Mouse (Mus musculus) frontal cortex, postnatal 25 days (tissue): ENCODE data around the gene Rwdd3.

Experiments
- DNase-seq, 2 experiments: peaks; one replicate each; pipeline ENCODE4 v3.0.0; 2022; ENCODE audit warnings: low spot score in 2 of 2

Rwdd3 gene

DNA sequence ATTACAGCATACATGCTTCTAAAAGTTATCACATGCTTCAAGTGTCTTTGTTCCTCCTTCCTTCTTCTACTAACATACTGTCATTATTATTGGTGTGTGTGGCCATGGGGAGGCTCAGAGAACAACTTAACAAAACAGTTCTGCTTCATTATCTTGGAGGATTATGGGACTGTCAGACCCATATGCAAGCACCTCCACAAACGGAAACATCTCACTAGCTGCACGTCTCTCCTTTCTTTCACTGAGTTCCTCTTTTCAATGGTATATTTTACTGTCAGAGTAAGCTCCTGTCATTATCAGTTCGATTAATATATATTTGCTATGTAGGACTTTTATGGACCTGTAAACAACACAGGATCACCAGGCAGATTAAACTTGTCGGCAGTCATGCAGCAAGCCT is 11.1 kb downstream of the Rwdd3 start:
- no peak for DNase-seq

DNA sequence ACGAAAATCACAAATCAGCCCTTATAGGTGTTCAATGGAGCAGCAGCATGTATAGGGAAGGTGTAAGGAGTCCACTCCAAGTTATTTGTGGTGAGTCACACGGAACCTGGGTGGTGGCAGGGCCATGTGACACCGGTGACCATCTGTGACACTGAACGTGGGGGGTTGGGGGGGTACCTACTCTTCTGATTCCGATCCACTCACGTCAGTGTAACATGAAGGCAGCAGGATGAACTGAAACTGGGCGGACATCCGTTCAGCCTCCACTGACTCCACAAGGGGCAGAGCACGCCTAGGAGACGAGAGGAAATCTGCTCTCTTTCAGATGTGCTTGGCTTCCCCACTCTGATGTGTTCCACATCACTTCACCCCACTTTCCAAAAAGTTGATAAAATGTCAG is 11.9 kb downstream of the Rwdd3 start:
- DNase-seq: no peak

DNA sequence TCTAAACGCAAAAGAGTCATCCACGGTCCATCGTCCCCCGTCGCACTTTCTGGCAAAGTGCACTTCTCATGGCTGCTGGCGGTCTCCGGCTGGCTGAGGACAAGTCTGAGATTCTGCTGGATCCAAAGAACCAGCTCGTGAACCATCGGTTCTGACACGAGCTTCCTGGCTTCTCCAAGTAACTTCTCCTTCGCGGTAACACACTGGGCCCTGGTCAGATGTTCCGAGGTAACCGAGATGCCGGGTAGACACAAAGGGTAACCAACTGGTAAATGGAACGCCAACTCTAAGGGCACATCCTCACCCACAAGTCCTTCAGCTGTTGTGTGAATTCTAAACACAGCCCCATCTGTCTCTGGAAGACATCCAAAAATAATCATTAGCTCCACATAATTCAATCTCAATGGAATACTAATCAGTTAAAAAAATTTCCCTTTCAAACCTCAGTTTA is 12.6 kb downstream of the Rwdd3 start:
- DNase-seq: no peak

DNA sequence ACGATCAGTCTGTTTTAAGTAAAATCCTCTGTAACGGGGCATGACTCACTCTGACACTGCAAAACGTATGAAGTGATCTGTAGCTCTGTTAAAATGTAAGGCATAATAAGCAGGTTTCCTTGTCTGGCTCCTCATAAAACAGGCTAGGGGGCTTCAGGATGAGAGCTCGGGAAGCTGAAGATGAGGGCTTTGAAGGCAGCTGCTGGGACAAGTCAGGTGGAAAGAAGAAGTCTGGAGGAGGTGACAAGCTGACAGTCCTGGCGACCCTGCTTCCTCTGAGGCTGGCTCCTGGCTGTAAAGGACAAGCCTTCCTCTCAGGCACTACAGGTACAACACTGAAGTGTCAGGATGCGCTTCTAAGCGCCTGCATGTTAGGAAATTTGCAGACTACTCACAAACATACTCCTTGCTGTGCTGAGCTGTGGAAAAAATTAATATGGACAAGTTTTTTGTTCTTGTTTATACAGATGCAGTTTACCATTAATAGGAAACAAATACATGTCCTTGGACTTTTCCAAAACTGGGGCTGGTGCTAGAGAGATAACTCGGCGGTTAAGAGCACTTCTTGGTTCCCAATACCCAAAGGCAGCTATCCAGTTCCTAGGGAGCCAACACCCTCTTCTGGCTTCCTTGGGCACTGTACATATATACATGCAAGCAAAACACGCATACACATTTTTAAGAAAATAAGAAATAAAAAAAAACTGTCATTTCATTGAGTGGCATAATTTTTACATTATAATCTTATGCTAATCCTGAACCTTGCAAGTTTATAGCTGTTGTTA is 13.8 kb downstream of the Rwdd3 start:
- DNase-seq: no peak

DNA sequence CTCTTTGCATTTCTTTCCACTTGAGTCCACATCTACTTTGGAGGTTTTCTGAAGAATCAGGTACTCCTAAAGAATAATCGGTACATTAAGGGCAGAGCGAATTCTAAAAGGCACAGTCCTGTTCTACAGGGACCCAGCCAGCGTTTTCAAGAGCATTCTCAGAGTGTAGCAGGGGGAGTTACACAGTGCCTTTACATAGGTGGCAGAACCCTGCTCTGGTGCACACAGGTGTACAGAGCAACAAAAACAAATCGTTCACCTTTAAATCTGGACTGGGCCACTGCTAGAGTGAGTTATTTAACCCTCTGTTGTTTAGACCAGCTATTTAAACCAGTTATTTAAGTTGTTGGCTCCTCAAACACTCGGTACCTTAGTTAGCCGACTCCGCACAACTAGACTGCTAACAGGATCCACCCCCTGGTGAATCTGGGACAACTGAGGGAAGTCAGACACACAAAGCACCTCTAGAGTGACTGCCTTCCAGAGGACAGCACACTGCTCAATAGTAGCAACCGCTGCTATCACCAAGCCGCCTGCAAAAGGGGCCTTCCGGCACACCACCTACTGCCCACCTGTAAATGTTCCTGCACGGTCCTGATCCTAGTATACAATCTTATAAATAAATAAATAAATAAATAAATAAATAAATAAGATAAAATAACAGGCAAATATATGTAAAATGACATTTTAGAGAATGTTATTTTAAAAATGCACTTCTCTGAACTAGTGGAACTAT is 14.9 kb downstream of the Rwdd3 start:
- no peak for DNase-seq

DNA sequence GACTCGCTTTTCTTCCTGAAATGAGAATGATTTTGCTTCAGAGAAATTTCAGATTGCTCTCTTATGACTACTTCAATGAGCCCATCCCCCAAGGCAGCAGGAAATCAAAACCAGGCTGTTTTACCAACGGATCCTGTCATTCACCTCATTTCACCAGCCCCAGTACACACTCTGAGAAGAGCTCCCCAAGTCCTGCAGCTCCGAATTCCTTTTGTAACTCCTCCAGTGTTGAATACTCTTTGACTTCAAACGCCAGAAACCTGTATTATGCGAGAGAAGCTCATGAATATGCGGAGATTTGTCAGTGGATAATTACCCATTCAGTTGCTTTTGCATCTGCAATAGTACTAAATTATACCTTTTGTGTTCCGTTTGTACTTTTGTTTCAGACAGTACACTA is 15.5 kb downstream of the Rwdd3 start:
- DNase-seq: no peak

DNA sequence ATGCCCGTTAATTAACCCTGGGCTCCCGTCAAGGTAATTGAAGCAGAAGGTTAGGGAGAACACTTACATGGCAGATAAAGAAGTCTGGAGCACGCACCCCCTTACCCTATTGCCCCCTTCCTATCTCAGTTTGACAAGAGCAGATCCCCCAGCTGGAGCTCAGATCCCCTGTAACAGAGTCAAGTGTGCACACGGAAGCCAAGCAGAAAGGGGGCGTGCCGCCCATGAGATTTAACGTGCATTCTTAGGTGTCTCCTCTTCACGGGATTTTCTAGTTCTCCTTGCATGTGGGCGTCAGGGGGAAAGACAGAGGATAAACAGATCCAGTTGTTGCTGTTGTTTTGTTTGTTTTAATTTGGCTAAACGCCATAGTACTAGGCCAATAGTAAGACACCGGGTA is 37.6 kb downstream of the Rwdd3 start:
- no peak for DNase-seq

DNA sequence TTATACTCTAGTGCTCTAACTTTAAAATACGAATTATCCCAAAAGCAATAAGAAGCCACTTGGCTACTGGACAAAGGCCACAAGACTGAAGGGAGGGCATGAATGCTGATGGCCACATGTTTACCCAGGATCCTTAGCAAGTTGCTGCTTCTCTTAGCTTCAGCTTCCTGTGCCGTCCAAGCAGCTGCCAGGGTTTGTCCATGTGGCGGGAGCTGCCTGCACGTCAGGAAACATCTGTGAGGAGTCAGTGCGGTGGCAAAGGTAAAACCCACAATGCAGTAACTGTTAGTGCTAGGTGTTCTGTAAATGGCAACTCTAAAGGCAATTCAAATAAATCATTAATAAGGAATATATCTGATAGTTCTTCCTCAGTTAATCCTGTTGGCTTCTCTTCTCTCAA is 38.5 kb downstream of the Rwdd3 start:
- DNase-seq: no peak

DNA sequence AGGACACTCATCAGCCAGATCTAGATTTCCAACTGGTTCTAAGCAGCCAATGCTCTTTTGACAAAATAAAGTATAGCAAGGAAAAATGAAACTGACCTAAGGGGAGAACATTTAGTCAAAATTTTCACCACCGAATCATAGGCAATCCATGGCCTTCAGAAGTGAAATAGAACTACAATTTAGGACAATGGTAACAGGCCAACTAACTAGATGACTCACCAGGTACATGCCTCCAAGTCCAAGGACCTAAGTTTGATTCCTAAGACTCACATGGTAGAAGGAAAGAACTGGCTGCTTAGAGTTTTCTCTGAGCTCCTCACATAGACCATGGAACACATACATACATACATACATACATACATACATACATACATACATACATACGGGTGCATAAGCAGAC is 44.3 kb downstream of the Rwdd3 start:
- no peak for DNase-seq

DNA sequence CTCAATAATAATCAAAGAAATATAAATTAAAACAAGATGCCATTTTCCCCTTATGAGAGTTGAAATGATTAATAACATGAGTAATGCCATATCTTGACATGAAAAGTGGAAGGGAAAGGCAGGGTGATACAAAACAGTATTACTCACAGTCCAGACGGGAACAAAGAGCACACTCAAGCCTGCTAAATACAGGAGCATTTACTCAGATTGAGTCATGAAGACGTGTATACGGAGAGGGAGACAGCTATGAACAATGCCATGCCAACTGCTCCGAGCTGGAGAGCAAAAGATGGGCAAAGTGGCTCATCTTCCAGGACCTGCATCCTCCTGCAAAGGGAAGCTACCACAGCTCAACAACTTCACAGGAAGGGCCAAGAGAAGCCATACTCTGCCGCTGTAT is 45.0 kb downstream of the Rwdd3 start:
- DNase-seq: no peak

DNA sequence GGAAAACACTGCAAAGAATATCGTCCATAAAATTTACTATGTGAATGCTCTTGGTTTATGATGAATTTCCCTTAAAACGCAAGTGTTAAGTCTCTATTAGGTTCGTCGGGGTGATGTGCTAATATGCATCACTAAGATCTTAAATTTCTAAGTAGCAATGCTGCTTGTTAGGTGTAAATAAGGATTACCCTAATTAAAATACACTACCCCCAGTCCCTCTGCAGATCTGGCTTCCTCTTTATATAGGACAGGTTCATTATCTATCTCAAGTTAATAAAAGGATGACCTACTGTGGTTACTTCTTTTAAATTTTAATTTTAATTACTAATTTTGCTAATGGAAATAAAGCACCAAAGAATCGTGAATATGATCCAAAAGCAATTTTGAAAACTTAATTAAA is 50.4 kb downstream of the Rwdd3 start:
- no peak for DNase-seq

DNA sequence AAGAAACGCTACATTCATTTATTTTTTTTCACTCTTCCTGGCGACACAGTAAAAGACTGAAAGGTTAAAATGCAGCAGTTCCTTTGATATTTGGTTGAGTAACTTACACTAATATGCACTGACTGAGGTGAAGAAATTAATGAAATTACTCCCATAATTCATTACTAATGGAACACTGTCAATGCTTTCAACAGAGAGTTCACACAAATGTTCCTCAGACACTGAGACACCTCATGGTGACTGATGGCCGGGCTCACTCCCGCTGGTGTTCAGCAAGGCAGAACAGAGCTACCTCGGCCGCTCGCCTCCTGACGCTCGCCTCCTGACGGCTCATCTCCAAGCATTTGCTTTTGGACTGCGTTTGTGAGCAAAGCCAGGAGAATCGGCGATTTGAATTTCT is 54.9 kb downstream of the Rwdd3 start:
- DNase-seq: no peak

DNA sequence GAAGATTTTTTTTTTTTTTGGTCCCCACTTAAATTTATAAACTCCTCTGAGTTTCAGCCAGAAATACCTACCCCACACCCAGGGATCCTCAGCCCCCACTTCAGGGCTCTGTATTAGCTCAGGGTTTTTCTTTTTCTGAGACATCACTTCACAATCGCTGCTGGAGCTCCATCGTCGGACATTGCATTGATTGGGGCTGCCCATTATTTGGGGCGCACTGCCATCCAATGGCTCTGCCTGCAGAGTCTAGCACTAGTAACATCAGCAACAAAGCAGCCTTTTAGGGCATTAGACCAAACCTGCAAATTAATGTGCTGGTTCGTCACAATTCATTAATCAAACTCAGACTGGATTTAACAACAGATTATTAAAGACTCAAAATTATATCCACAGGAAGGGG is 55.4 kb downstream of the Rwdd3 start:
- DNase-seq: no peak

DNA sequence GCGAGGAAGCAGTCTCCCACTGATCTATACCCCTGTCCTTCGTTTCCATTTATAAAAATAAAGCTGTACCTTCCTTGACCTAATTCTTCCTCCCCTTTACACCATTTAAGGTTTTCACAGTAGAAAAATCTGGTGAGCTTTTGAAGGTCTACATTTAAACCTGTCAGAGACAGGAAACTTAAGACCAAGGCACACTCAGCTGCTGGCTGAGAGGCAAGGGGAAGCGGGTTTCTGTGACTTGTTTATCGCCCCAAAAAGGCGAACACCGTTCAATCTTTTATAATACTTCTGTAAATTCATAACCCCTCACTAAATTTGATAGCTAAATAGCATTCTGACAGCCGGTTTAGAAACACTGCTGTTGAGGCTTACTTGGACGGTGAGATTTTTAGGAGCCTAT is 60.4 kb downstream of the Rwdd3 start:
- no peak for DNase-seq

DNA sequence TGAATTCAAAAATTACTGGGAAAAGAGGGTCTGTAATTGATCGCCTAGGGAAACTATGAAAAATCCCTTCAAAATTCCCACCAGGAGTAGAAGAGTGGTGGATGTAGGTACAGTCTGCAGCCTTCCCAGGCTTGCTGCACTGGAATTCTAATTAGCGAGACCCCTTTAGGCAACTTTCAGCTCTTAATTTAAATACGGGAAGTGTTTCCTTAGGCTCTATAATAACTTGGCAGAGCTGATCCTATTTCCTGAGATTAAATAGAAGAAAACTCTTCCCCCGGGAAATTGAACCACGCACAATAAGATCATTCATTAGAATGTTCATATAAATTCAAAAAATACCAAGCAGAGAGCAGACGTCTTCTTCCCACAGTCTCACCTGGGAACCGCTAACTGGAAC is 61.1 kb downstream of the Rwdd3 start:
- DNase-seq: no peak

DNA sequence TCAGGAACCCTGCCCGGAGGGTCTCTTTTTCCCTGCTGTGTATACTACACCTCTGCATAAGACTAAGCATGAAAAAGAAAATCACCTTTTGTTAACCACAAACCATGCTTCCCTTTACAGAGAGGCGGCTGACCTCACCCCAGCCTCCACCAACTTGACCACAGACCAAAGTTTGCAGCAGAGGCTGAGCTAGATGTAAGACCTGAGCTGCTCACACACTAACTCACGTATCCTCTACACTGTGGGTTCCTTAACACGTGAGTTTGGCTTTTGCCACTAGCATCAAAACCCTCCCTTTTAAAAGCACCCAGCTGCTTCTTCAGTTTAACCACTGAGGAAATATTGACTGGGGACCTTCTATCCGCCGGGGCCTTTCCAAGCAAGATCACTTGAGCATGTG is 64.0 kb downstream of the Rwdd3 start:
- no peak for DNase-seq

DNA sequence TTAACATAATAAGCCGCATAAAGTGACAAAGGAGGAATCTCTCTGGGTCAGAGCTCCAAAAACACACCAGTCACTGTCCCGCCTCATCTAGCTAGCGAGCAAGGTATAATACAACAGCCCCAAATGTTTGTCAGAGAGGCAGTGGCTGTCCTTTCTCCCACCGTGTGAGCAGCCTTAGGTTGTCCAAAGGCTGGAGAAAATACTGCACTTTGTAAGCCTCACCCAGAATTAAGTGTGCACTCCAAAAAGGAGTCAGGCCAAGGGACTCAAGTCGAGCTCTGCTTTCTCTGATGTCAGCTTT is 66.1 kb downstream of the Rwdd3 start:
- DNase-seq: no peak
